Mouse (Mus musculus): Measurements from ENCODE around the gene Serp1. TPM values are rescaled to one million over a fixed set of nuclear protein-coding genes. Genes with fewer than 3 reads are reported as not detected.

Gene Serp1
- polyA plus RNA-seq, 1 experiment: 131 TPM

DNA sequence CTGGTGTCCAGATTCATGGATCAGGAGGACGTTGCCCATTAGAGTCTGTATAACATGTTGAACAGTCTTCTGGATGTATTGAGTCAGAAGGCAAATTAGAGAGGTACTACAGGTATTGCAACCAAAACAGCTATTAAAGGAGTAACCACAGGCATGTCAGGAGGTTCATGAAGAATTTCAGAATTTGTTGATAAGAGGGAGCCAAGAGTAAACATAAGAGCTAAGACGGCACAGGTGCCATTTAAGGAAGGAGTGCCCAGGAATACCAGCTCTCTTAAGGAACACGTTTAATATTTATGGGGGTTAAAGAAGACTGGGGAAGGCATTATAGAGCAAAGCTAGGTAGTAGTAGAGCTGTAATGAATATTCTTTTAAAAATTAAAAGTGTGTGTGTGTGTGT is 13.0 kb downstream of the Serp1 start:
- Histone ChIP-seq H3K4me1 (ENCODE audit: control insufficient read depth, insufficient read depth, low read length) (no peaks in the 10 kb centered on the region), H3K27ac (ENCODE audit: insufficient read depth, low read length) (no peak overlapping the region), H3K4me3 (ENCODE audit: insufficient read depth, low read length) (no peak overlapping the region)
- no peak for TF ChIP-seq CTCF (IDR thresholded peaks at IDR 0.05; ENCODE audit: borderline replicate concordance, insufficient read depth, low read length)
- TF ChIP-seq POLR2A (IDR thresholded peaks at IDR 0.05; ENCODE audit: low read depth, low read length): no peak

DNA sequence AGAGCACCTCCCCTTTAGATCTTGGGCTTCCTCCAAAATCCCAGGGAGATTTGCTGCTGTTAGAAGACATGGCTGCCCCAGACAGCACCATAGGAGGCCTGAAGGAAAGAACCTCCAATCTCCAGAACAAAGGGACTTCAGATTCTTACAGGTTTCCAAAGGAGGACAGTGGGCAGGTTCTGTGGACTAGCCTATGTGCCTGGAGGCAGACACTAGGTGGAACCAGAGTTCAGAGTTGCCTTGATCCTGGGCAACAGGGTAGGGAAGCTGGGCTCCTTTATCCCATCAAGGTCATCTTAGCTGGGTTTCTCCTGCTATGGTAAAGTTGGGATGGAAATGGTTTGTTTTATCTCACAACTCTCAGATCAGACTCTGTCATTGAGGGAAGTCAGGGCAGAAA is 14.1 kb downstream of the Serp1 start:
- H3K27ac ChIP-seq (ENCODE audit: insufficient read depth, low read length): no peak overlapping the region
- TF ChIP-seq POLR2A (IDR thresholded peaks at IDR 0.05; ENCODE audit: low read depth, low read length) (no peak), CTCF (IDR thresholded peaks at IDR 0.05; ENCODE audit: borderline replicate concordance, insufficient read depth, low read length) (peak; percentile 12; the same call in 1 of the 2 replicates)
- no peaks in the 10 kb centered on the region for H3K4me1 ChIP-seq (ENCODE audit: control insufficient read depth, insufficient read depth, low read length)
- no peak overlapping the region for H3K4me3 ChIP-seq (ENCODE audit: insufficient read depth, low read length)

DNA sequence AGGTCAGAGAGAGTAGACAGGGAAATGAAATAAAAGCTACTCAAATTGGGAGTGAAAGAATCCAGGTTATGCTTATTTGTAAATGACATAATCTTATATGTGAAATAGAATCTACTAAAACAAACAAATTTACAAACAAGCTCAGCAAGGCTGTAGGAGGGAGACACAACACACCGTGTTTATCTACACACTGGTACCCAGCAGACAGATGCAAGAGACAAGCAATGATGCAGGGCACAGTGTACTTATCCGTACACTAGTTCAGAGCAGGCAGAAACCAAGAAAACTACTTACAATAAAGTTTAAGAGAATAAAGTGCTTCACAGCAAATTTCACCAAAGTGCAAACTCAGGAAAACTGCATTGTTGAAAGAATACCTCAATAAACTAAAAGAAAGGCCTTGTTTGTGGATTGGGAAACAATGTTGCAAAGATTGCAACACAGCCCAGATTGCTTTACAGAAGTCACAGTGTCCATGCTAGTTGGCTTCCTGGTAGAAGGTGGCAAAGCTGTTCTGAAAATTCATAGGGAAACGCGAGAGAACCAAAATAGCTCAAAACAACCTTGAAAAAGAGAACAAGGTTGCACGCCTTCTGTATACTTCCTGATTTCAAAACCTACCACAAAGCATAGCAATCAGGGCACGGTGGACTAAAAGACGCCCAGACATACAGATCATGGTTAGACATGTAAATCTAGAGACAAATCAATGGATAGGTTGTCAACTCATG is 17.5 kb downstream of the Serp1 start:
- Histone ChIP-seq H3K4me3 (ENCODE audit: insufficient read depth, low read length) (no peak overlapping the region), H3K4me1 (ENCODE audit: control insufficient read depth, insufficient read depth, low read length) (no peaks in the 10 kb centered on the region), H3K27ac (ENCODE audit: insufficient read depth, low read length) (no peak overlapping the region)
- TF ChIP-seq POLR2A (IDR thresholded peaks at IDR 0.05; ENCODE audit: low read depth, low read length): no peak
- TF ChIP-seq CTCF (IDR thresholded peaks at IDR 0.05; ENCODE audit: borderline replicate concordance, insufficient read depth, low read length): no peak

DNA sequence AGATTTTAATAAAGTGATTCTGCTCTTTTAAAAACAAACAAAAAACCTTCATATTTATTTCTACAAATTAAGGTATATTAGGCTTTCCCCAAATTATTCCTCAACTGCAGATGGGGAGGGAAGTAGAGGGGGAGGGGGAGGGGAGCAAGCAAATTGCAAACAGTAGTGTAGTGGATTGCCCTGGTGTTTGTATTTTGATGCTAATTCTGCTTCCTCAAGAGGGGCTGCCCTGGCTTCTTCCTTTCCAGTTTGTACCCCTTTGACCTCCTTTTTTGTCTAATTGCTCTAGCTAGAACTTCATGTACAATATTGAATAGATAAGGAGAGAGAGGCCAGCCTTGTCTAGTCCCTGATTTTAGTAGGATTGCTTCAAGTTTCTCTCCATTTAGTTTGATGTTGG is 21.0 kb downstream of the Serp1 start:
- Histone ChIP-seq H3K4me1 (ENCODE audit: control insufficient read depth, insufficient read depth, low read length) (no peaks in the 10 kb centered on the region), H3K4me3 (ENCODE audit: insufficient read depth, low read length) (no peak overlapping the region)
- TF ChIP-seq CTCF (IDR thresholded peaks at IDR 0.05; ENCODE audit: borderline replicate concordance, insufficient read depth, low read length) (no peak), POLR2A (IDR thresholded peaks at IDR 0.05; ENCODE audit: low read depth, low read length) (no peak)

DNA sequence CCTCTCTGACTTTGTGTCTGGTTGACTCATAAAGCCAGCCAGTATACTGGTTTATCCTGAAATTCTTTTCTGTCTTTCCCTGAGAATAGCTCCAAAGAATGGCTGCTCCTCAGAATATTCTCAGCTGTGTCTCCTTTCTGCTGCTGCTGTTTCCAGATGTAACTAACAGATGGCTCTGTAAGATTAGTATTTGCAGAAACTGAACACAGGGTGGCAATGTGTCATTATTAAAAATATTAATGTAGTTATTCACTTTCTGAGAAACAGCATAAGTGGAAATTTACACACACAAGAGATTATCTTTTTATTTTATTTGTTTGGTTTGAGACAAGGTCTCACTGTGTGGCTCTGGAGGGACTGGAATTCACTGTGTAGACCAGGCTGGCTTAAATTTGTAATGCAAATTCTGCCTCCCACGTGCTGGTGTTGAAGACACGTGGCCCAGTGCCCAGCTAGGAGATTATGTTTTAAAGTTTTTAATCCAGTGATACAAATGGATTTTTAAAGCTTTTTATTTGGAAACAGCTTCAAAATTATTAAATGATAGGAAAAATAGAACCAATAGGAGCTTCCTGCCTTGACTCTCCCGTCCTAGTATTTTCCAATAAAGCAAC is 21.9 kb downstream of the Serp1 start:
- no peak overlapping the region for H3K4me3 ChIP-seq (ENCODE audit: insufficient read depth, low read length)
- H3K27ac ChIP-seq (ENCODE audit: insufficient read depth, low read length): no peak overlapping the region
- H3K4me1 ChIP-seq (ENCODE audit: control insufficient read depth, insufficient read depth, low read length): no peaks in the 10 kb centered on the region
- no peak for TF ChIP-seq POLR2A (IDR thresholded peaks at IDR 0.05; ENCODE audit: low read depth, low read length)
- TF ChIP-seq CTCF (IDR thresholded peaks at IDR 0.05; ENCODE audit: borderline replicate concordance, insufficient read depth, low read length): no peak

More for the DNA sequence above, 21.0 kb downstream of the Serp1 start:
- H3K27ac ChIP-seq (ENCODE audit: insufficient read depth, low read length): no peak overlapping the region

DNA sequence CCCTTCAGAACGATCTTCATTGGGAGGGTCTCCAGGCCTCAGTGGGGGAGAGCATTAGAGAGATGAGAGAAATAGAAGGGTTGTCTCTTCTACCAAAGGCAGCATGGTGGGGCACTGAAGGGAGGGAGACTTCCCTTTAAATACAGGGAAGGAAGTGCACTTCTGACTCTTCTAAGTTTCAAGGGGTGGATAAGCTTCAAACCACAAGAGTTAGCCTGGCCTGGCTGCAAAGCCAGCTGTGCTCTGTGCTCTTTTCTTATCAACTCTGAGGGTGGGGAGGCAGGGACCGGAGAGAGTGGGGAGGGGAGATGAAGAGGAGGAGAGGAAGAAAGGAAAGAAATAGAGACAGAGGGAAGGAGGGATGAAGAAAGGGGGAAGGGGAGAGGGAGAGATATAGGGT is 23.7 kb downstream of the Serp1 start:
- no peak overlapping the region for H3K4me3 ChIP-seq (ENCODE audit: insufficient read depth, low read length)
- H3K27ac ChIP-seq (ENCODE audit: insufficient read depth, low read length): no peak overlapping the region
- no peaks in the 10 kb centered on the region for H3K4me1 ChIP-seq (ENCODE audit: control insufficient read depth, insufficient read depth, low read length)
- no peak for TF ChIP-seq POLR2A (IDR thresholded peaks at IDR 0.05; ENCODE audit: low read depth, low read length)
- TF ChIP-seq CTCF (IDR thresholded peaks at IDR 0.05; ENCODE audit: borderline replicate concordance, insufficient read depth, low read length): no peak

DNA sequence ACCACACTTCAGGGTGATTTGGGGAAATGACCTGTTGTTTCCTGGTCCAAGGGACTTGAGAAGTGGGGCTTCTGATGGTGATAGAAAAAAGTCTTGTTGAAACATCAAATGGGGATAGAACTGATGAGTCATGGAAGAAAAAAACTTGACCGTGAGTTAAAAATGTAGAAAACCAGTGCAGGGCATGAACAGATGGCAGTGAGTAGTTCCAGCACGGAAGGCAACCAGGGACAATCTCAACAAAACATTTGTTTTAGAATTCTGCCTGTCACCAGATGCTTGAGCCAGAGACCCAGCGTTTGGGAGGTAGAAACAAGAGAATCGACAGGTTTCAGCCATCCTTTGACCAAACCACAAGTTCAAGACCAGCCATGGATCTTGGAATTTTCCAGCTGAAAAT is 32.1 kb downstream of the Serp1 start:
- no peak overlapping the region for H3K27ac ChIP-seq (ENCODE audit: insufficient read depth, low read length)
- TF ChIP-seq POLR2A (IDR thresholded peaks at IDR 0.05; ENCODE audit: low read depth, low read length): no peak
- no peak for TF ChIP-seq CTCF (IDR thresholded peaks at IDR 0.05; ENCODE audit: borderline replicate concordance, insufficient read depth, low read length)
- no peak overlapping the region for H3K4me3 ChIP-seq (ENCODE audit: insufficient read depth, low read length)
- H3K4me1 ChIP-seq (ENCODE audit: control insufficient read depth, insufficient read depth, low read length): no peaks in the 10 kb centered on the region

DNA sequence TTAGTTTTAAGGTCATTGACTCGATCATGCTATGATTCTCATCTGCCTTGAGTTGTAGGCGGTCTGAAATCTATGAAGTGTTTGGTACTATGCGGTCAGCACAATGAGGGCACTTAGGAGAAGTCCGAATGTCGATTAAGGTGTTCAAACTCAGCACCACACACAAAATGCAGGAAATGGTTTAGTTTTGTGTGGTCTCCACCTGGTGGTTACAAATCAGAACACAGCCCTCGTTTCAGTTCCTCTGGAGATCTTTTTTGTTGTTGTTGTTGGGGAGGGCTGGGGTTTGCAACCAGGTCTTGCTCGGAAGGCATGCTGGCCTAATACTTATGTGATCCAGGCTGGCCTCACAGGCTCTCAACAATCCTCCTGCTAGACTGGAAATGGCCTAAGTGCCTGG is 34.9 kb downstream of the Serp1 start:
- Histone ChIP-seq H3K27ac (ENCODE audit: insufficient read depth, low read length) (no peak overlapping the region), H3K4me1 (ENCODE audit: control insufficient read depth, insufficient read depth, low read length) (no peaks in the 10 kb centered on the region), H3K4me3 (ENCODE audit: insufficient read depth, low read length) (no peak overlapping the region)
- no peak for TF ChIP-seq CTCF (IDR thresholded peaks at IDR 0.05; ENCODE audit: borderline replicate concordance, insufficient read depth, low read length)
- TF ChIP-seq POLR2A (IDR thresholded peaks at IDR 0.05; ENCODE audit: low read depth, low read length): no peak

DNA sequence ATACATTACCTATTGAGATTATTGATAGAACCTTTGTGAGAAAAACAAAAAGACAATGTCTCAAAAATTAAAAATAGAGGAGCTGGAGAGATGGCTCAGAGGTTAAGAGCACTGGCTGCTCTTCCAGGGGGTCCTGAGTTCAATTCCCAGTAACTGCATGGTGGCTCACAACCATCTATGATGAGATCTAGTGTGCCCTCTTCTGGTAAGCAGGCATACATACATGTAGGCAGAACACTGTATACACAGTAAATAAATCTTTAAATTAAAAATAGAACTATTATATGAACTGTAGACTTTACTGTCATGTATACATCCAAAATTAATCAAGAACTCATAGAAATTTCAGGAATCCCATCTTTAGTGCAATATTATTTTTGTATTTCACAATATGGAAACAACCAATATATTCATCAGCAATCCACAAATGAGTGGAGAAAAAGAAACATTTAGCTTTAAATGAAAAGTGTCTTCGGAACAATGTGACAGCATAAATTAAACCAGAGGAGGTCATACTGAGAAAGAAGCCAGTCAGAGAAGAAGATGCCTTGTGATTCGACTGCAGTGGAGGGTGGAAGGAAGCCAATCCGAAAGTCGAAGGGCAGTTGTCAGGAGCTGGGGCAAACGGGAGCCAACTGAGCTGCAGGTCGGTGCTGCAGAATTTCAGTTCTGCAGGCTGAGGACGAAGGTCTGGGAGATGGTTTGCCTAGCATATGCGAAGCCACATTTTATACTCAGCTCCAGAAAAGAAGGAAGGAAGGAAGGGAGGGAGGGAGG is 37.5 kb downstream of the Serp1 start:
- Histone ChIP-seq H3K27ac (ENCODE audit: insufficient read depth, low read length) (no peak overlapping the region), H3K4me3 (ENCODE audit: insufficient read depth, low read length) (no peak overlapping the region), H3K4me1 (ENCODE audit: control insufficient read depth, insufficient read depth, low read length) (no peaks in the 10 kb centered on the region)
- TF ChIP-seq POLR2A (IDR thresholded peaks at IDR 0.05; ENCODE audit: low read depth, low read length): no peak
- TF ChIP-seq CTCF (IDR thresholded peaks at IDR 0.05; ENCODE audit: borderline replicate concordance, insufficient read depth, low read length): no peak

DNA sequence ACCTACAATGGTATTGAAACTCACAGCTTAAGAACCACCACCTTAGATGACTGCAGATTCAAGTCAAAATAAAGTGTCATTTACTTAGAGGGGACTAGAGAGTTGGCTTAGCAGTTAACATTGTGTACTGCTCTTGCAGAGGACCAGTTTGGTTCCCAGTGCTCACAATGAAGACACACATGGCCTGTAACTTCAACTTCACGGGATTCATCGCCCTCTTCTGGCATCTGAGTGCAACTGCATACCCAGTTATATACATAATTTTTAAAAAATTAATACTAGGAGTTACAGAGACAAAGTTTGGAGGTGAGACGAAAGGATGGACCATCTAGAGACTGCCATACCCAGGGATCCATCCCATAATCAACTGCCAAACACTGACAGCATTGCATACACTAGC is 38.6 kb downstream of the Serp1 start:
- H3K4me1 ChIP-seq (ENCODE audit: control insufficient read depth, insufficient read depth, low read length): no peaks in the 10 kb centered on the region
- TF ChIP-seq CTCF (IDR thresholded peaks at IDR 0.05; ENCODE audit: borderline replicate concordance, insufficient read depth, low read length) (no peak), POLR2A (IDR thresholded peaks at IDR 0.05; ENCODE audit: low read depth, low read length) (no peak)
- no peak overlapping the region for H3K27ac ChIP-seq (ENCODE audit: insufficient read depth, low read length)
- no peak overlapping the region for H3K4me3 ChIP-seq (ENCODE audit: insufficient read depth, low read length)

All from embryonic fibroblast, embryonic 13.5 days (primary cell).